Mouse (Mus musculus) olfactory bulb, adult 2 months (tissue): ENCODE measurements around the gene 9630041A04Rik.

Source experiments
- CTCF ChIP-seq: fragments of 200-500 bp; IDR thresholded peaks from 2 replicates; pipeline ENCODE4 v1.5.1; 2012; ENCODE audit warnings: low read depth, mild to moderate bottlenecking, low read length, moderate library complexity; ENCODE audit not compliant: insufficient read depth
- POLR2A ChIP-seq: fragments of 200-500 bp; IDR thresholded peaks from 2 replicates; pipeline ENCODE4 v1.6.1; 2012; ENCODE audit warnings: mild to moderate bottlenecking, low read depth, low read length, moderate library complexity; ENCODE audit not compliant: insufficient read depth

- TF ChIP-seq CTCF (no peak), POLR2A (no peak)
Observed at GRCm38 (mm10) chr9:101897851-101898250, 36.2 kb downstream of the 9630041A04Rik start.
